Mouse (Mus musculus) liver, embryonic 14.5 days (tissue): ENCODE data around the gene Rtel1. TPM values are rescaled to one million over a fixed set of nuclear protein-coding genes. Genes with fewer than 3 reads are reported as not detected.

Source experiments
- ATAC-seq: fragments of 200-750 bp; cut with Nextera tagmentation; 2 replicates; pipeline ENCODE4 v1.8.0; 2017; ENCODE audit warnings: moderate number of reproducible peaks, mild to moderate bottlenecking, moderate library complexity; ENCODE audit not compliant: insufficient read depth
- DNase-seq, 3 experiments: peaks; one replicate each; pipeline ENCODE4 v3.0.0-alpha.2; 2012 to 2013; ENCODE audit warnings: low read depth in 3 of 3, low spot score in 3 of 3
- H3K27ac ChIP-seq: fragments of 300-500 bp; sonication (generic); 2 replicates; pipeline ENCODE4 v1.5.1; 2014; ENCODE audit warnings: moderate library complexity, mild to moderate bottlenecking, control low read depth, inconsistent platforms
- H3K27me3 ChIP-seq: fragments of 300-500 bp; sonication (generic); 2 replicates; pipeline ENCODE4 v1.6.1; 2014; ENCODE audit warnings: mild to moderate bottlenecking, low read length, moderate library complexity; ENCODE audit not compliant: control insufficient read depth, insufficient read depth
- H3K36me3 ChIP-seq: fragments of 300-500 bp; sonication (generic); replicated peaks from 2 replicates; pipeline ENCODE4 v1.6.1; 2014; ENCODE audit warnings: low read depth; ENCODE audit not compliant: control insufficient read depth, insufficient read depth
- H3K4me1 ChIP-seq, 2 experiments: fragments of 200-500 bp in 1 of 2; fragments of 300-500 bp in 1 of 2; sonication (generic) in 1 of 2; replicated peaks; 2 replicates each; pipeline ENCODE4 v1.6.1; 2012 to 2014; ENCODE audit warnings: antibody characterized with exemption in 1 of 2, inconsistent platforms in 1 of 2, low read length in 1 of 2; ENCODE audit not compliant: control insufficient read depth in 2 of 2, insufficient read depth in 2 of 2
- H3K4me2 ChIP-seq: fragments of 300-500 bp; sonication (generic); 2 replicates; pipeline ENCODE4 v1.6.1; 2014; ENCODE audit warnings: low read depth, mild to moderate bottlenecking, control low read depth, moderate library complexity
- H3K4me3 ChIP-seq, 2 experiments: fragments of 200-500 bp in 1 of 2; fragments of 300-500 bp in 1 of 2; sonication (generic) in 1 of 2; 2 replicates each; pipeline ENCODE4 v1.5.1; 2012 to 2014; ENCODE audit warnings: low read depth in 2 of 2, low read length in 2 of 2, mild to moderate bottlenecking in 2 of 2, control low read depth in 1 of 2, inconsistent platforms in 1 of 2, moderate library complexity in 1 of 2; ENCODE audit not compliant: insufficient read depth in 1 of 2
- H3K9ac ChIP-seq: fragments of 300-500 bp; sonication (generic); replicated peaks from 2 replicates; pipeline ENCODE4 v1.6.1; 2014; ENCODE audit warnings: mild to moderate bottlenecking, control low read depth, moderate library complexity
- H3K9me3 ChIP-seq: fragments of 300-500 bp; sonication (generic); 2 replicates; pipeline ENCODE4 v1.6.1; 2016; ENCODE audit warnings: low read length, mixed read lengths; ENCODE audit not compliant: control insufficient read depth
- CTCF ChIP-seq: IDR thresholded peaks from 2 replicates; pipeline ENCODE4 v1.5.1; 2016; ENCODE audit warnings: antibody characterized with exemption, low read depth, control low read depth
- EP300 ChIP-seq: IDR thresholded peaks from 2 replicates; pipeline ENCODE4 v1.6.1; 2016; ENCODE audit warnings: antibody characterized with exemption, low read depth
- WGBS: fragments of 180-500 bp; shearing (Covaris S2); extraction: QIAGEN DNeasy Blood & Tissue Kit; methylation state at CpG from one replicate; pipeline ENCODE4 v1.1.7; 2014; ENCODE audit not compliant: insufficient replicate concordance; 5-methylcytosine and 5-hydroxymethylcytosine counted together
- polyA plus RNA-seq, 2 experiments: library from polyadenylated mRNA; depleted of rRNA in 1 of 2; stranded (reverse) in 1 of 2; unstranded in 1 of 2; fragments of >200 nt; fragmentation: Nextera tagmentation in 1 of 2; extraction: Ambion mirVana in 1 of 2; gene quantifications; 2 replicates each; pipeline versions ENCODE4 v1.2.1 to v1.2.3; 2012 to 2014

The Rtel1 gene
- polyA plus RNA-seq (2012; rRNA removed) (39.1 and 40.3 TPM in 2 replicates), polyA plus RNA-seq (2014; fragmentation: Nextera tagmentation; extraction: Ambion mirVana) (26.2 and 29.3 TPM in 2 replicates)

- peak within 1 kb of the TSS; percentile 80 for H3K9ac ChIP-seq
These were observed at the start of gene Rtel1 for GRCm38 (mm10) chr2:181319248-181320102. Rtel1 (plus strand) TSS chr2:181319739.

GRCm38 (mm10) chr2:181272092-181272491, 47.4 kb upstream of the Rtel1 start:
- no peak for DNase-seq

More at GRCm38 (mm10) chr2:181319248-181320102, at the start of gene Rtel1:
- Histone ChIP-seq H3K4me2 (peak within 1 kb of the TSS; percentile 62), H3K27ac (peak within 1 kb of the TSS; percentile 88), H3K27me3 (peaks cover 14% of the 10 kb centered on the region), H3K9me3 (no peaks in the 10 kb centered on the region), H3K36me3 (peaks cover 23% of the 10 kb centered on the region), H3K4me3 (peak within 1 kb of the TSS; percentile 72 to 78), H3K4me1 (peaks cover 7 to 15% of the 10 kb centered on the region in 2 experiments)
- 4% methylated on average over 40 of the region's 40 CpGs for WGBS
- DNase-seq (peak; percentile 75 to 79 (median 76)), ATAC-seq (peak; percentile 95)
- TF ChIP-seq CTCF (peak; percentile 32), EP300 (no peak)

DNA sequence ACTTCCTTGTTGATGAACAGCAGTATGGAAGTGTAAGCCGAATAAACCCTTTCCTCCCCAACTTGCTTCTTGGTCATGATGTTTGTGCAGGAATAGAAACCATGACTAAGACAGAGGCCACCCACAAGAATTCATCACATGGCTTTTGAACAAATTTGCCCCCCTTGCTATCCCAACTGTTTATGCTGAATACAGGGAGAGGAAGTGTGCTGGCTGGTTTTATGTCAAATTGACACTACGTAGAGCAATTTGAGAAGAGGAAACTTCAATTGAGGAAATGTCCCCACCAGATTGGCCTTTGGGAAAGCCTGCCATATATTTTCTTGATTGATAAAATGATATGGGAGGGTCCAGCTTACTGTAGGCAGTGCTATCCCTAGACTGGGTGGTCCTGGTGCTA, 45.7 kb upstream of the Rtel1 start:
- Histone ChIP-seq H3K9me3 (no peaks in the 10 kb centered on the region), H3K36me3 (peaks cover 56% of the 10 kb centered on the region), H3K27ac (no peak overlapping the region), H3K4me1 (peaks cover 0 to 5% of the 10 kb centered on the region in 2 experiments; a peak in 2 of 4 replicates), H3K9ac (no peak overlapping the region), H3K27me3 (no peaks in the 10 kb centered on the region), H3K4me3 (no peak overlapping the region), H3K4me2 (no peak overlapping the region)
- ATAC-seq (no peak), DNase-seq (no peak)
- TF ChIP-seq EP300 (no peak), CTCF (no peak)
- WGBS: 92% methylated on average over 2 of the region's 2 CpGs

More at GRCm38 (mm10) chr2:181272092-181272491, 47.4 kb upstream of the Rtel1 start:
- no peak overlapping the region for H3K4me2 ChIP-seq
- no peak overlapping the region for H3K4me3 ChIP-seq
- H3K27me3 ChIP-seq: no peaks in the 10 kb centered on the region
- H3K9me3 ChIP-seq: no peaks in the 10 kb centered on the region
- peaks cover 0 to 3% of the 10 kb centered on the region in 2 experiments; a peak in 1 of 4 replicates for H3K4me1 ChIP-seq
- WGBS: 77% methylated on average over 2 of the region's 2 CpGs
- no peak for ATAC-seq
- no peak overlapping the region for H3K9ac ChIP-seq
- no peak overlapping the region for H3K27ac ChIP-seq
- peaks cover 49% of the 10 kb centered on the region for H3K36me3 ChIP-seq
- TF ChIP-seq CTCF (no peak), EP300 (no peak)

DNA sequence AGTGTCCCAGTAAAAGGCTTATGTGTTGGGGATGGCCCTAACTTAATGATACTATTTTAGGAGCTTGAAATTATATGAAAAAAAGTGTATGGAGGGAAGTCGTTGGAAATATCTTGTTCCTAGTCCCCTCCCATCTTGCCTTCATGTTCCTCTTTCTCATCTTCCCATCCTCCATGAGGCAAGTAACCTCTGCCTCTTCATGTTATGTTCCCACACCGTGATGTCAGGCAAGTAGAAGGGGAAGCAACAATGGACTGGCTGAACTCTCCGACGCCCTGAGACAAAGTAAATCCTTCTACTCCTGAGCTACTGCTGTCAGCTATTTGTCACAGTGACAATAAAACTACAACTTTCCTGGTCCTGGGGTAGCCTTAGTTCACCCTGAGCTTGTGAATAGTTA, 44.9 kb upstream of the Rtel1 start:
- DNase-seq (no peak), ATAC-seq (no peak)
- Histone ChIP-seq H3K9me3 (no peaks in the 10 kb centered on the region), H3K4me3 (no peak overlapping the region), H3K9ac (no peak overlapping the region), H3K4me2 (no peak overlapping the region), H3K36me3 (peaks cover 53% of the 10 kb centered on the region), H3K27me3 (no peaks in the 10 kb centered on the region), H3K4me1 (peaks cover 0 to 5% of the 10 kb centered on the region in 2 experiments; a peak in 2 of 4 replicates), H3K27ac (no peak overlapping the region)
- no peak for TF ChIP-seq CTCF
- no peak for TF ChIP-seq EP300
- 60% methylated on average over 4 of the region's 4 CpGs for WGBS

- H3K27ac ChIP-seq: no peak overlapping the region
- no peak for ATAC-seq
- WGBS: 62% methylated on average over 1 of the region's 1 CpGs
- DNase-seq: no peak
- no peaks in the 10 kb centered on the region for H3K9me3 ChIP-seq
- H3K4me2 ChIP-seq: no peak overlapping the region
- no peaks in the 10 kb centered on the region for H3K27me3 ChIP-seq
- no peak overlapping the region for H3K4me3 ChIP-seq
- H3K36me3 ChIP-seq: peaks cover 40% of the 10 kb centered on the region
- no peak for TF ChIP-seq CTCF
- TF ChIP-seq EP300: no peak
- H3K9ac ChIP-seq: no peak overlapping the region
- H3K4me1 ChIP-seq: peaks cover 0 to 5% of the 10 kb centered on the region in 2 experiments; a peak in 2 of 4 replicates
These were observed 42.8 kb upstream of the Rtel1 start for GRCm38 (mm10) chr2:181276766-181277165.
